Mouse (Mus musculus) MEL (cell line): ENCODE data around the gene Anks1. TPM values are rescaled to one million over a fixed set of nuclear protein-coding genes. Genes with fewer than 3 reads are reported as not detected.

Experiments
- DNase-seq: peaks from one replicate; pipeline ENCODE4 v3.0.0; 2011; ENCODE audit warnings: low read depth, low spot score
- H3K27ac ChIP-seq: 2 replicates; pipeline ENCODE4 v1.5.1; 2012; ENCODE audit warnings: low read depth, mild to moderate bottlenecking, control low read depth, low read length, moderate library complexity; ENCODE audit not compliant: control insufficient read depth
- H3K27me3 ChIP-seq, 2 experiments: fragments of 150-350 bp in 1 of 2; sonication (generic) in 1 of 2; 2 replicates each; pipeline ENCODE4 v1.6.1; 2012; ENCODE audit warnings: low read length in 2 of 2, mild to moderate bottlenecking in 2 of 2, improper control_type of control experiment in 1 of 2, moderate library complexity in 1 of 2; ENCODE audit not compliant: insufficient read depth in 2 of 2, control insufficient read depth in 1 of 2
- H3K36me3 ChIP-seq, 2 experiments: 2 replicates each; pipeline ENCODE4 v1.6.1; 2012 to 2014; ENCODE audit warnings: low read length in 2 of 2, improper control_type of control experiment in 1 of 2, inconsistent platforms in 1 of 2, mild to moderate bottlenecking in 1 of 2; ENCODE audit not compliant: insufficient read depth in 2 of 2, control insufficient read depth in 1 of 2
- H3K4me1 ChIP-seq, 2 experiments: fragments of 150-350 bp in 1 of 2; sonication (generic) in 1 of 2; 2 replicates each; pipeline ENCODE4 v1.6.1; 2012; ENCODE audit warnings: low read length in 2 of 2, improper control_type of control experiment in 1 of 2, mild to moderate bottlenecking in 1 of 2; ENCODE audit not compliant: insufficient read depth in 2 of 2, control insufficient read depth in 1 of 2
- H3K4me3 ChIP-seq, 2 experiments: fragments of 150-350 bp in 1 of 2; sonication (generic) in 1 of 2; 2 replicates each; pipeline ENCODE4 v1.5.1; 2012; ENCODE audit warnings: low read depth in 2 of 2, low read length in 2 of 2, mild to moderate bottlenecking in 2 of 2, moderate library complexity in 2 of 2, control low read depth in 1 of 2, improper control_type of control experiment in 1 of 2; ENCODE audit not compliant: control insufficient read depth in 1 of 2, insufficient read depth in 1 of 2
- H3K79me2 ChIP-seq: 2 replicates; pipeline ENCODE4 v1.6.1; 2012; ENCODE audit warnings: mild to moderate bottlenecking, low read length, moderate library complexity; ENCODE audit not compliant: control insufficient read depth, poor library complexity, insufficient read depth
- H3K9ac ChIP-seq: 2 replicates; pipeline ENCODE4 v1.6.1; 2012; ENCODE audit warnings: low read depth, mild to moderate bottlenecking, control low read depth, low read length, moderate library complexity; ENCODE audit not compliant: control insufficient read depth, poor library complexity, severe bottlenecking
- H3K9me3 ChIP-seq: fragments of 150-350 bp; sonication (generic); replicated peaks from 2 replicates; pipeline ENCODE4 v1.6.1; 2012; ENCODE audit warnings: mild to moderate bottlenecking, low read length, improper control_type of control experiment, moderate library complexity; ENCODE audit not compliant: insufficient read depth
- BHLHE40 ChIP-seq: IDR thresholded peaks from 2 replicates; pipeline ENCODE4 v1.6.1; 2012; ENCODE audit warnings: low read depth, mild to moderate bottlenecking, inconsistent platforms, low read length, improper control_type of control experiment, borderline replicate concordance
- CHD2 ChIP-seq: IDR thresholded peaks from 2 replicates; pipeline ENCODE4 v1.6.1; 2011; ENCODE audit warnings: low read length, improper control_type of control experiment
- E2F4 ChIP-seq: IDR thresholded peaks from 2 replicates; pipeline ENCODE4 v1.6.1; 2011; ENCODE audit warnings: low read depth, low read length, improper control_type of control experiment, borderline replicate concordance
- ELF1 ChIP-seq: IDR thresholded peaks from 2 replicates; pipeline ENCODE4 v1.6.1; 2014; ENCODE audit warnings: low read depth, mild to moderate bottlenecking, inconsistent platforms, low read length, improper control_type of control experiment, moderate library complexity
- EP300 ChIP-seq, 2 experiments: IDR thresholded peaks; 2 replicates each; pipeline ENCODE4 v1.6.1; 2011; ENCODE audit warnings: improper control_type of control experiment in 2 of 2, low read length in 2 of 2, low read depth in 1 of 2, mild to moderate bottlenecking in 1 of 2
- ETS1 ChIP-seq: IDR thresholded peaks from 2 replicates; pipeline ENCODE4 v1.6.1; 2012; ENCODE audit warnings: low read depth, mild to moderate bottlenecking, inconsistent platforms, low read length, improper control_type of control experiment, moderate library complexity
- GABPA ChIP-seq: IDR thresholded peaks from 2 replicates; pipeline ENCODE4 v1.6.1; 2012; ENCODE audit warnings: low read depth, mild to moderate bottlenecking, inconsistent platforms, low read length, improper control_type of control experiment, moderate library complexity
- GATA1 ChIP-seq: IDR thresholded peaks from 2 replicates; pipeline ENCODE4 v1.6.1; 2011; ENCODE audit warnings: low read depth, low read length, improper control_type of control experiment
- HCFC1 ChIP-seq: IDR thresholded peaks from 2 replicates; pipeline ENCODE4 v1.6.1; 2012; ENCODE audit warnings: low read depth, mild to moderate bottlenecking, inconsistent platforms, low read length, improper control_type of control experiment, moderate library complexity
- KAT2A ChIP-seq: conservative IDR thresholded peaks from 2 replicates; pipeline ENCODE4 v1.6.1; 2012; ENCODE audit warnings: low read depth, low read length, improper control_type of control experiment, inconsistent platforms
- MAFK ChIP-seq: IDR thresholded peaks from 2 replicates; pipeline ENCODE4 v1.6.1; 2011; ENCODE audit warnings: low read depth, mild to moderate bottlenecking, low read length, improper control_type of control experiment, borderline replicate concordance
- MEF2A ChIP-seq: IDR thresholded peaks from 2 replicates; pipeline ENCODE4 v1.6.1; 2014; ENCODE audit warnings: low read depth, mild to moderate bottlenecking, inconsistent platforms, low read length, improper control_type of control experiment; ENCODE audit not compliant: poor library complexity, insufficient replicate concordance, severe bottlenecking; ENCODE audit errors: extremely low read depth
- NELFE ChIP-seq: IDR thresholded peaks from 2 replicates; pipeline ENCODE4 v1.6.1; 2011; ENCODE audit warnings: low read depth, low read length, improper control_type of control experiment
- RAD21 ChIP-seq: IDR thresholded peaks from 2 replicates; pipeline ENCODE4 v1.6.1; 2011; ENCODE audit warnings: mild to moderate bottlenecking, low read depth, low read length, improper control_type of control experiment
- RCOR1 ChIP-seq: IDR thresholded peaks from 2 replicates; pipeline ENCODE4 v1.6.1; 2012; ENCODE audit warnings: low read depth, mild to moderate bottlenecking, inconsistent platforms, low read length, improper control_type of control experiment
- SMC3 ChIP-seq: IDR thresholded peaks from 2 replicates; pipeline ENCODE4 v1.6.1; 2011; ENCODE audit warnings: low read depth, low read length, improper control_type of control experiment
- TBP ChIP-seq: IDR thresholded peaks from 2 replicates; pipeline ENCODE4 v1.8.0; 2011; ENCODE audit warnings: low read depth, low read length, improper control_type of control experiment
- TCF12 ChIP-seq: IDR thresholded peaks from 2 replicates; pipeline ENCODE4 v1.6.1; 2014; ENCODE audit warnings: low read depth, mild to moderate bottlenecking, inconsistent platforms, low read length, improper control_type of control experiment, moderate library complexity
- USF1 ChIP-seq: IDR thresholded peaks from 2 replicates; pipeline ENCODE4 v1.6.1; 2014; ENCODE audit warnings: low read depth, mild to moderate bottlenecking, inconsistent platforms, low read length, improper control_type of control experiment, moderate library complexity
- ZKSCAN1 ChIP-seq: IDR thresholded peaks from 2 replicates; pipeline ENCODE4 v1.6.1; 2012; ENCODE audit warnings: low read depth, mild to moderate bottlenecking, inconsistent platforms, low read length, improper control_type of control experiment, moderate library complexity
- ZMIZ1 ChIP-seq: IDR thresholded peaks from 2 replicates; pipeline ENCODE4 v1.6.1; 2012; ENCODE audit warnings: low read depth, mild to moderate bottlenecking, inconsistent platforms, low read length, improper control_type of control experiment, moderate library complexity
- ZNF384 ChIP-seq: IDR thresholded peaks from 2 replicates; pipeline ENCODE4 v1.6.1; 2012; ENCODE audit warnings: low read depth, mild to moderate bottlenecking, inconsistent platforms, low read length, improper control_type of control experiment
- polyA plus RNA-seq, 2 experiments: library from polyadenylated mRNA; stranded (reverse) in 1 of 2; unstranded in 1 of 2; fragments of >175 nt in 1 of 2; fragments of >200 nt in 1 of 2; gene quantifications; 2 replicates each; pipeline versions ENCODE4 v1.2.1 to v1.2.4; 2012; ENCODE audit warnings: low replicate concordance in 2 of 2, low read depth in 1 of 2; ENCODE audit not compliant: insufficient read length in 2 of 2, insufficient read depth in 1 of 2, missing spikeins in 1 of 2
- total RNA-seq: library from RNA; depleted of rRNA; stranded (reverse); fragments of 300-350 nt; gene quantifications from 2 replicates; pipeline ENCODE4 v1.2.3, GENCODE M21; 2012

Anks1 gene
- total and polyA plus RNA-seq, 3 experiments = 11.9 to 15.9 TPM; not detected in 1

DNA sequence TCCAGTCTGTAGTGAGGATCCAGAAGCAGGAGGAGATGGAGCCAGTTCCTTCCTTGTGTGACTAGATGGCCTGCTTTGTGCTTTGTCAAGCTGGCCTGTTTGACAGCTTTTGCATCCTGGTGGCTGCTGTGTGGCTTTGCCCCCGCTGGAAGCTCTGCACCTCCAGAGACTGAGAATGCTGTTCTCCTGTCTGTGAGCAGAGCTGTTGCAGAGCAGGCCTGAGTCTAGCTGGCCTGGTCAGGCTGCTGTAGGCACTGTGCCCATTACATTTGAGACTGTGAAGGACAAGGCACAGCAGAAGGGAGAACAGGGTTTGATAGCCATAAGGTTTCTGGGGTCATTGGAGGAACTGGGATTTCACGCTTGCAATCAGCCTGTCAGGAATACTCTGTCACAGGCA lies 32.6 kb downstream of the Anks1 start:
- H3K27ac ChIP-seq = no peak overlapping the region
- H3K36me3 ChIP-seq = no peaks in the 10 kb centered on the region
- H3K79me2 ChIP-seq = no peaks in the 10 kb centered on the region
- H3K4me1 ChIP-seq = no peaks in the 10 kb centered on the region
- no peak for DNase-seq
- no peaks in the 10 kb centered on the region for H3K9me3 ChIP-seq
- H3K27me3 ChIP-seq = no peaks in the 10 kb centered on the region
- no peak overlapping the region for H3K9ac ChIP-seq
- no peak overlapping the region for H3K4me3 ChIP-seq
- TF ChIP-seq MEF2A (no peak), ELF1 (no peak), KAT2A (no peak), ZMIZ1 (no peak), GABPA (no peak), GATA1 (no peak), RAD21 (no peak), ZKSCAN1 (no peak), TCF12 (no peak), MAFK (no peak), USF1 (no peak), ZNF384 (no peak), BHLHE40 (no peak), SMC3 (no peak)
- TF ChIP-seq, all 39 proteins: peak for 0

- Histone ChIP-seq H3K4me3 (no peak overlapping the region), H3K9me3 (no peaks in the 10 kb centered on the region), H3K36me3 (no peaks in the 10 kb centered on the region), H3K27me3 (no peaks in the 10 kb centered on the region), H3K4me1 (no peaks in the 10 kb centered on the region), H3K79me2 (no peaks in the 10 kb centered on the region), H3K27ac (no peak overlapping the region), H3K9ac (no peak overlapping the region)
- DNase-seq = no peak
- TF ChIP-seq CHD2 (no peak), ETS1 (no peak), E2F4 (no peak), ZMIZ1 (no peak), RCOR1 (no peak), EP300 (IDR thresholded peaks at IDR 0.05; ENCODE audit: low read depth in 1 of 2, low read length in 2 of 2) (no peak), BHLHE40 (no peak), HCFC1 (no peak), RAD21 (no peak), MAFK (no peak), TBP (no peak), MEF2A (no peak), GABPA (no peak), NELFE (no peak), ELF1 (no peak)
These were observed 33.0 kb downstream of the Anks1 start for GRCm38 (mm10) chr17:27942131-27942530.
